Mouse (Mus musculus) CD4-positive, CD25-positive, alpha-beta regulatory T cell (primary cell): Measurements from ENCODE around the gene Clec4f. TPM values are rescaled to one million over a fixed set of nuclear protein-coding genes. Genes with fewer than 3 reads are reported as not detected.

Experiments
- polyA plus RNA-seq: library from polyadenylated mRNA; unstranded; fragments of 100-300 nt; shearing (Covaris generic); gene quantifications from one replicate; pipeline ENCODE4 v1.2.1, GENCODE M21; 2017

The Clec4f gene
- polyA plus RNA-seq, result not detected

GRCm38 (mm10) chr6:83656087-83656486 lies at the start of gene Clec4f:
Clec4f (minus strand) TSS chr6:83656187.

GRCm38 (mm10) chr6:83677757-83678156 lies 21.8 kb upstream of the Clec4f start, which contains the start of gene Cd207:
Cd207 (minus strand) TSS chr6:83677857.

Other genes starting within 250 kb of the Clec4f start
- 66.2 TPM for gene Tet3, start 197.1 kb downstream of the Clec4f start, polyA plus RNA-seq
- gene Dguok, start 149.2 kb downstream of the Clec4f start, polyA plus RNA-seq, result 130 TPM
- gene Actg2, start 119.9 kb downstream of the Clec4f start, polyA plus RNA-seq, result 11.8 TPM
- 32.3 TPM for gene Stambp, start 83.5 kb downstream of the Clec4f start, polyA plus RNA-seq
- gene Cd207, start 21.7 kb upstream of the Clec4f start, polyA plus RNA-seq, result 0.12 TPM
- 0.53 TPM for gene Vax2, start 55.1 kb upstream of the Clec4f start, polyA plus RNA-seq
- not detected for gene Atp6v1b1, start 86.8 kb upstream of the Clec4f start, polyA plus RNA-seq
- gene Ankrd53, start 106.5 kb upstream of the Clec4f start, polyA plus RNA-seq, result 0.10 TPM
- gene Tex261, start 119.6 kb upstream of the Clec4f start, polyA plus RNA-seq, result 106 TPM
- gene Nagk, start 138.8 kb upstream of the Clec4f start, polyA plus RNA-seq, result 28.9 TPM
- gene Paip2b, start 175.6 kb upstream of the Clec4f start, polyA plus RNA-seq, result 28.5 TPM
- gene Zfp638, start 210.9 kb upstream of the Clec4f start, polyA plus RNA-seq, result 125 TPM